Mouse (Mus musculus): ENCODE results near the gene Galnt2. TPM values are rescaled to one million over a fixed set of nuclear protein-coding genes. Genes with fewer than 3 reads are reported as not detected.

The Galnt2 gene
- polyA plus RNA-seq, 1 experiment: 22.2 TPM

- no peaks in the 10 kb centered on the region for H3K36me3 ChIP-seq (ENCODE audit: control insufficient read depth, insufficient read depth, low read length)
These were observed 29.5 kb upstream of the Galnt2 start for GRCm38 (mm10) chr8:124201706-124202105.

GRCm38 (mm10) chr8:124202895-124203294 is 28.3 kb upstream of the Galnt2 start:
- Histone ChIP-seq H3K36me3 (ENCODE audit: control insufficient read depth, insufficient read depth, low read length) (no peaks in the 10 kb centered on the region), H3K27ac (ENCODE audit: control insufficient read depth, insufficient read depth, low read length) (no peak overlapping the region), H3K4me3 (ENCODE audit: control insufficient read depth, insufficient read depth, low read length) (no peak overlapping the region), H3K4me1 (replicated peaks; ENCODE audit: control insufficient read depth, insufficient read depth, low read length) (no peaks in the 10 kb centered on the region), H3K27me3 (ENCODE audit: control insufficient read depth, insufficient read depth, low read length) (no peaks in the 10 kb centered on the region)
- DNase-seq: no peak
- TF ChIP-seq POLR2A (IDR thresholded peaks at IDR 0.05; ENCODE audit: control insufficient read depth, extremely low read depth, insufficient read depth, low read length, poor library complexity): no peak
- 97% methylated on average over 5 of the region's 5 CpGs for WGBS

More at GRCm38 (mm10) chr8:124201706-124202105, 29.5 kb upstream of the Galnt2 start:
- H3K4me3 ChIP-seq (ENCODE audit: control insufficient read depth, insufficient read depth, low read length): no peak overlapping the region
- H3K4me1 ChIP-seq (replicated peaks; ENCODE audit: control insufficient read depth, insufficient read depth, low read length): no peaks in the 10 kb centered on the region
- WGBS: 78% methylated on average over 8 of the region's 8 CpGs
- no peak overlapping the region for H3K27ac ChIP-seq (ENCODE audit: control insufficient read depth, insufficient read depth, low read length)
- DNase-seq: no peak
- TF ChIP-seq CTCF (IDR thresholded peaks at IDR 0.05; ENCODE audit: borderline replicate concordance, control insufficient read depth, extremely low read depth, insufficient read depth, low read length, poor library complexity): no peak
- TF ChIP-seq POLR2A (IDR thresholded peaks at IDR 0.05; ENCODE audit: control insufficient read depth, extremely low read depth, insufficient read depth, low read length, poor library complexity): no peak
- H3K27me3 ChIP-seq (ENCODE audit: control insufficient read depth, insufficient read depth, low read length): no peaks in the 10 kb centered on the region

GRCm38 (mm10) chr8:124204001-124204601 is 27.1 kb upstream of the Galnt2 start:
- DNase-seq: no peak
- no peaks in the 10 kb centered on the region for H3K36me3 ChIP-seq (ENCODE audit: control insufficient read depth, insufficient read depth, low read length)
- H3K4me3 ChIP-seq (ENCODE audit: control insufficient read depth, insufficient read depth, low read length): no peak overlapping the region
- no peaks in the 10 kb centered on the region for H3K4me1 ChIP-seq (replicated peaks; ENCODE audit: control insufficient read depth, insufficient read depth, low read length)
- 89% methylated on average over 13 of the region's 13 CpGs for WGBS
- no peak overlapping the region for H3K27ac ChIP-seq (ENCODE audit: control insufficient read depth, insufficient read depth, low read length)
- TF ChIP-seq POLR2A (IDR thresholded peaks at IDR 0.05; ENCODE audit: control insufficient read depth, extremely low read depth, insufficient read depth, low read length, poor library complexity): no peak
- no peak for TF ChIP-seq CTCF (IDR thresholded peaks at IDR 0.05; ENCODE audit: borderline replicate concordance, control insufficient read depth, extremely low read depth, insufficient read depth, low read length, poor library complexity)
- no peaks in the 10 kb centered on the region for H3K27me3 ChIP-seq (ENCODE audit: control insufficient read depth, insufficient read depth, low read length)

- no peak for DNase-seq
These were observed 19.0 kb upstream of the Galnt2 start for GRCm38 (mm10) chr8:124212148-124212547.

GRCm38 (mm10) chr8:124216951-124217350 is 14.2 kb upstream of the Galnt2 start:
- no peaks in the 10 kb centered on the region for H3K36me3 ChIP-seq (ENCODE audit: control insufficient read depth, insufficient read depth, low read length)
- H3K4me1 ChIP-seq (replicated peaks; ENCODE audit: control insufficient read depth, insufficient read depth, low read length): peaks cover 7% of the 10 kb centered on the region
- TF ChIP-seq CTCF (IDR thresholded peaks at IDR 0.05; ENCODE audit: borderline replicate concordance, control insufficient read depth, extremely low read depth, insufficient read depth, low read length, poor library complexity) (no peak), POLR2A (IDR thresholded peaks at IDR 0.05; ENCODE audit: control insufficient read depth, extremely low read depth, insufficient read depth, low read length, poor library complexity) (no peak)
- no peaks in the 10 kb centered on the region for H3K27me3 ChIP-seq (ENCODE audit: control insufficient read depth, insufficient read depth, low read length)
- no peak overlapping the region for H3K4me3 ChIP-seq (ENCODE audit: control insufficient read depth, insufficient read depth, low read length)
- H3K27ac ChIP-seq (ENCODE audit: control insufficient read depth, insufficient read depth, low read length): no peak overlapping the region
- no peak for DNase-seq

More at GRCm38 (mm10) chr8:124212148-124212547, 19.0 kb upstream of the Galnt2 start:
- WGBS: 69% methylated on average over 2 of the region's 2 CpGs
- no peak overlapping the region for H3K4me3 ChIP-seq (ENCODE audit: control insufficient read depth, insufficient read depth, low read length)
- TF ChIP-seq POLR2A (IDR thresholded peaks at IDR 0.05; ENCODE audit: control insufficient read depth, extremely low read depth, insufficient read depth, low read length, poor library complexity) (no peak), CTCF (IDR thresholded peaks at IDR 0.05; ENCODE audit: borderline replicate concordance, control insufficient read depth, extremely low read depth, insufficient read depth, low read length, poor library complexity) (no peak)
- H3K36me3 ChIP-seq (ENCODE audit: control insufficient read depth, insufficient read depth, low read length): no peaks in the 10 kb centered on the region
- no peak overlapping the region for H3K27ac ChIP-seq (ENCODE audit: control insufficient read depth, insufficient read depth, low read length)
- H3K27me3 ChIP-seq (ENCODE audit: control insufficient read depth, insufficient read depth, low read length): no peaks in the 10 kb centered on the region
- H3K4me1 ChIP-seq (replicated peaks; ENCODE audit: control insufficient read depth, insufficient read depth, low read length): peaks cover 7% of the 10 kb centered on the region

- Histone ChIP-seq H3K27ac (ENCODE audit: control insufficient read depth, insufficient read depth, low read length) (no peak overlapping the region), H3K36me3 (ENCODE audit: control insufficient read depth, insufficient read depth, low read length) (no peaks in the 10 kb centered on the region), H3K4me3 (ENCODE audit: control insufficient read depth, insufficient read depth, low read length) (no peak overlapping the region), H3K4me1 (replicated peaks; ENCODE audit: control insufficient read depth, insufficient read depth, low read length) (peaks cover 36% of the 10 kb centered on the region), H3K27me3 (ENCODE audit: control insufficient read depth, insufficient read depth, low read length) (no peaks in the 10 kb centered on the region)
- DNase-seq: no peak
- WGBS: 28% methylated on average over 2 of the region's 2 CpGs
- TF ChIP-seq CTCF (IDR thresholded peaks at IDR 0.05; ENCODE audit: borderline replicate concordance, control insufficient read depth, extremely low read depth, insufficient read depth, low read length, poor library complexity): no peak
- no peak for TF ChIP-seq POLR2A (IDR thresholded peaks at IDR 0.05; ENCODE audit: control insufficient read depth, extremely low read depth, insufficient read depth, low read length, poor library complexity)
These were observed 1.3 kb upstream of the Galnt2 start for GRCm38 (mm10) chr8:124229883-124230282.
